Mouse (Mus musculus): ENCODE data around the gene Rapgef1.

Gene Rapgef1

GRCm38 (mm10) chr2:29672746-29673536 lies 53.4 kb downstream of the Rapgef1 start:
- DNase-seq (ENCODE audit: low spot score) = no peak

- no peak for DNase-seq (ENCODE audit: low spot score)
These were observed 54.6 kb downstream of the Rapgef1 start for GRCm38 (mm10) chr2:29674087-29674486.

GRCm38 (mm10) chr2:29674545-29674944 lies 55.0 kb downstream of the Rapgef1 start:
- DNase-seq (ENCODE audit: low spot score) = no peak

- no peak for DNase-seq (ENCODE audit: low spot score)
These were observed 56.3 kb downstream of the Rapgef1 start for GRCm38 (mm10) chr2:29675846-29676245.

GRCm38 (mm10) chr2:29676513-29676912 lies 57.0 kb downstream of the Rapgef1 start:
- no peak for DNase-seq (ENCODE audit: low spot score)

- no peak for DNase-seq (ENCODE audit: low spot score)
These were observed 58.3 kb downstream of the Rapgef1 start for GRCm38 (mm10) chr2:29677842-29678241.

- DNase-seq (ENCODE audit: low spot score) = no peak
These were observed 59.0 kb downstream of the Rapgef1 start for GRCm38 (mm10) chr2:29678524-29678923.

- no peak for DNase-seq (ENCODE audit: low spot score)
These were observed 60.4 kb downstream of the Rapgef1 start for GRCm38 (mm10) chr2:29679710-29680584.

GRCm38 (mm10) chr2:29683261-29683999 lies 63.9 kb downstream of the Rapgef1 start:
- DNase-seq (ENCODE audit: low spot score) = no peak

GRCm38 (mm10) chr2:29684498-29684897 lies 65.0 kb downstream of the Rapgef1 start:
- DNase-seq (ENCODE audit: low spot score) = no peak

- no peak for DNase-seq (ENCODE audit: low spot score)
These were observed 69.5 kb downstream of the Rapgef1 start for GRCm38 (mm10) chr2:29689014-29689413.

- DNase-seq (ENCODE audit: low spot score) = no peak
These were observed 70.0 kb downstream of the Rapgef1 start for GRCm38 (mm10) chr2:29689495-29689894.

- DNase-seq (ENCODE audit: low spot score) = no peak
These were observed 71.5 kb downstream of the Rapgef1 start for GRCm38 (mm10) chr2:29691068-29691467.

- no peak for DNase-seq (ENCODE audit: low spot score)
These were observed 72.0 kb downstream of the Rapgef1 start for GRCm38 (mm10) chr2:29691507-29691906.

- no peak for DNase-seq (ENCODE audit: low spot score)
These were observed 72.7 kb downstream of the Rapgef1 start for GRCm38 (mm10) chr2:29692192-29692591.

GRCm38 (mm10) chr2:29696207-29696800 lies 76.8 kb downstream of the Rapgef1 start:
- no peak for DNase-seq (ENCODE audit: low spot score)

GRCm38 (mm10) chr2:29698421-29699290 lies 79.1 kb downstream of the Rapgef1 start:
- no peak for DNase-seq (ENCODE audit: low spot score)

- DNase-seq (ENCODE audit: low spot score) = no peak
These were observed 81.4 kb downstream of the Rapgef1 start for GRCm38 (mm10) chr2:29700898-29701297.

- DNase-seq (ENCODE audit: low spot score) = no peak
These were observed 81.9 kb downstream of the Rapgef1 start for GRCm38 (mm10) chr2:29701393-29701792.

- DNase-seq (ENCODE audit: low spot score) = no peak
These were observed 82.7 kb downstream of the Rapgef1 start for GRCm38 (mm10) chr2:29702189-29702588.
